Comparison of ENCODE assay signal across 8 mouse cellular contexts in genomic region chr6:112490625-112491242, GRCm38 (mm10). TPM values are rescaled to one million over a fixed set of nuclear protein-coding genes. Genes with fewer than 3 reads are reported as not detected.
A peak's percentile ranks its signal among the peaks of the same experiment; 100 is the strongest.
DNase-seq lines count a peak whose midpoint lies in the region; ATAC-seq lines count a peak whose summit lies in the region.

No protein-coding gene starts in this region.

- peak overlapping the region; percentile 63 for H3K9ac ChIP-seq in intestine, embryonic 16.5 days (ENCODE audit: low read depth, low read length)

- H3K4me3 ChIP-seq in intestine, embryonic 16.5 days (ENCODE audit: low read length), result peak overlapping the region; percentile 51

- DNase-seq in adrenal gland, adult 8-10 months, result peak; percentile 87
- DNase-seq in embryo, embryonic 9.5 days (ENCODE audit: extremely low spot score), result peak; percentile 82
- DNase-seq in left cerebral cortex, postnatal 25 days (ENCODE audit: low spot score in 2 of 2), result peak; percentile 79 to 89
- peak; percentile 85 for DNase-seq in mesoderm, embryonic 11.5 days (ENCODE audit: low read depth, low spot score)
- peak; percentile 69 for DNase-seq in right cerebral cortex, postnatal 36 days (ENCODE audit: low spot score in 2 of 2)

- H3K4me1 ChIP-seq in intestine, embryonic 16.5 days (ENCODE audit: control insufficient read depth, insufficient read depth, low read length), result peaks cover 28% of the 10 kb centered on the region

- intact Hi-C loops in left cerebral cortex, postnatal 25 days (cut with DNase I), result loop anchor here (5.0 to 10.0 kb wide), 3 partner anchors 154 to 514 kb away; no protein-coding TSS in a partner anchor

- peak overlapping the region; percentile 91 for H3K4me2 ChIP-seq in intestine, embryonic 16.5 days (ENCODE audit: low read depth, low read length)

- H3K27me3 ChIP-seq in intestine, embryonic 16.5 days (replicated peaks; ENCODE audit: control insufficient read depth, insufficient read depth, low read length), result peaks cover 37% of the 10 kb centered on the region

- no peak overlapping the region for H3K27ac ChIP-seq in intestine, embryonic 16.5 days (ENCODE audit: low read length)

- 1% methylated on average over 35 of the region's 35 CpGs for WGBS in intestine, embryonic 16.5 days

- no peaks in the 10 kb centered on the region for H3K9me3 ChIP-seq in intestine, embryonic 16.5 days (ENCODE audit: control insufficient read depth, low read length)

- no peaks in the 10 kb centered on the region for H3K36me3 ChIP-seq in intestine, embryonic 16.5 days (ENCODE audit: control insufficient read depth, insufficient read depth, low read length)

- ATAC-seq in granulocyte monocyte progenitor cell, adult 5-6 weeks (replicated peaks; ENCODE audit: poor library complexity, severe bottlenecking), result peak; percentile 79
- ATAC-seq in intestine, embryonic 16.5 days, result peak; percentile 41
- ATAC-seq in activated CD4-positive, CD25-positive, alpha-beta regulatory T cell, adult 4 months, result no peak

RNA-seq across cellular contexts. Expression of gene Oxtr, which starts 1.0 kb away (rescaled TPM):
- 100 to 1,000 TPM in 2 of 4 experiments, 10 to 100 TPM in 2; 15.5 to 261 (median 124) TPM for total RNA-seq in adrenal gland, adult 8-10 months (2022)
- total RNA-seq in granulocyte monocyte progenitor cell, adult 5-6 weeks (2014; fragmentation: Nextera tagmentation), result not detected in 2 replicates
- not detected in 2 replicates for total RNA-seq in granulocyte monocyte progenitor cell, adult 5-6 weeks (2017)
- 0.17 and 0.24 TPM in 2 replicates for polyA plus RNA-seq in intestine, embryonic 16.5 days (2015; fragmentation: Nextera tagmentation; extraction: Ambion mirVana)
- 1 to 10 TPM; 8.0 to 8.1 TPM for total RNA-seq in left cerebral cortex, postnatal 25 days (2021)
- not detected for polyA plus RNA-seq in activated CD4-positive, CD25-positive, alpha-beta regulatory T cell, adult 4 months (2017; shearing (Covaris generic))

RNA-seq across cellular contexts. Expression of gene Cav3, which starts 31.4 kb away (rescaled TPM):
- not detected for total RNA-seq in adrenal gland, adult 8-10 months (2022)
- total RNA-seq in granulocyte monocyte progenitor cell, adult 5-6 weeks (2014; fragmentation: Nextera tagmentation), result not detected in 2 replicates
- not detected in 2 replicates for total RNA-seq in granulocyte monocyte progenitor cell, adult 5-6 weeks (2017)
- polyA plus RNA-seq in intestine, embryonic 16.5 days (2015; fragmentation: Nextera tagmentation; extraction: Ambion mirVana), result 1.7 and 1.9 TPM in 2 replicates
- total RNA-seq in left cerebral cortex, postnatal 25 days (2021), result under 1 TPM; 0.39 to 0.53 TPM
- not detected for polyA plus RNA-seq in activated CD4-positive, CD25-positive, alpha-beta regulatory T cell, adult 4 months (2017; shearing (Covaris generic))

Comparison
In these comparisons a context has a peak if more than half of its experiments do, and no peak if none do; other contexts are left out.
1. RNA of gene Oxtr, which starts 1.0 kb away (total RNA-seq): 15.5 to 261 TPM in adrenal gland, adult 8-10 months and 8.0 to 8.1 TPM in left cerebral cortex, postnatal 25 days; not detected in granulocyte monocyte progenitor cell, adult 5-6 weeks; every median in the first group is over 4 times any median in the second.
2. Peak in every context shown above with its lines, with median percentiles within 50 percentile points of each other: DNase-seq.